Mouse (Mus musculus): Measurements from ENCODE around the gene Sf3b5.

DNA sequence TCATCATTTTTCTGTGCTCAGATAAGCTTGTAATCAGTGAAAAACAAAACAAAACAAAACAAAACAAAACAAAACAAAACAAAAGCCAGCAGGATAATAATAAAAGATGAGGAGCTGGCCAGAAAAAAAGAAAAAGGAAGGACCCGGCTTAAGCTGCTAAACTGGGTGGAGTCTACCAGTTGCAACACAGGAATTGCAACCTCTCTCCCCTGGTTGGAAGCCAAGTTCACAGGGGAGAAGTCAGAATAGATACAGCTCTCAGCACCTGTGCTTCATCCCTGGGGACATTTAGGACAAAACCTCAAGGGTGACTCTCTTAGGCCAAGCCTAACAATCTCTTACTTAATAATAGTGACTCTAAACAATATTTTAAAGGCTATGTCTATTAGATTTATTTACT lies 49.3 kb upstream of the Sf3b5 start:
- no peak for TF ChIP-seq CTCF (IDR thresholded peaks at IDR 0.05; ENCODE audit: borderline replicate concordance, insufficient read depth, low read length)
- no peak for TF ChIP-seq POLR2A (IDR thresholded peaks at IDR 0.05; ENCODE audit: low read depth, low read length)
